Mouse (Mus musculus) kidney, adult 8-10 months (tissue): Measurements from ENCODE around the gene Asb10.

Experiments used
- DNase-seq, 2 experiments: peaks; one replicate each; pipeline ENCODE4 v3.0.0; 2022

The Asb10 gene

DNA sequence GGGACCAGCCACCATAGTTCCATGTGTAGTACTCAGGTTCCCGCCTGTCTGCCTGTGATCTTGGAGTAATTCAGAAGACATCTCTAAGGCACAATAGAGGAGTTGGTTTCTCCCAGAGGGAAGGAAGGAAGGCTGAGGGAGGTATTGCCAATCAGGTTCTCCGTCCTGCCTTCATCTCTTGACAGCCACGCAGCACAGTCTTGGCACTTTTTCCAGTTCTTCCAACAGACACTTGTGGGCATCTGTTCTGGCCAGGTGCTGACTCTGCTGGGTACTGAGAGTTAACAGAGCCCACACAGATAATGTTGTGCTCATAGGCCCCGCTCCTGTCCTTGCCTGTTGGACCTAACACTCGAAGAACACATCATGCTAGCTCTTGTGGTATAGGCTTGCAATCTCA is 54.0 kb downstream of the Asb10 start:
- DNase-seq: no peak

DNA sequence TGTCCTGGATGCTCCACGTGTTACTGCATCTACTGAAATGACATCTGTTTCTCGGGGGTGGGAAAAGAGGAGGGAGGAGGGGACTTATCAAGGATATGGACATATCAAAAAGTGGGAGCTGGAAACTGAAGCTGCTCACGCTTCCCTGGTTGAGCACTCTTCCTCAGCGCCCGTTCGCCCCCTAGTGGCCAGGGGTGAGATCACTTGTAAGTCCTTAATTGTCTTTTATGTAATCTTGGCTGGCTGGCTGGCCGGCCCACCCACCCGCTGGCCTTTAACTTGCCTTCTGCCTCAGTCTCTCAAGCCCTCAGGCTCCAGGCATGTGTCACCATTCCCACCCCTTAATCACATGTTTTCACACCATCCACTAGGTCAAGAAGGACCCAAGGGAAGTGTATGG is 54.7 kb downstream of the Asb10 start:
- peak; percentile 84 to 90 for DNase-seq

DNA sequence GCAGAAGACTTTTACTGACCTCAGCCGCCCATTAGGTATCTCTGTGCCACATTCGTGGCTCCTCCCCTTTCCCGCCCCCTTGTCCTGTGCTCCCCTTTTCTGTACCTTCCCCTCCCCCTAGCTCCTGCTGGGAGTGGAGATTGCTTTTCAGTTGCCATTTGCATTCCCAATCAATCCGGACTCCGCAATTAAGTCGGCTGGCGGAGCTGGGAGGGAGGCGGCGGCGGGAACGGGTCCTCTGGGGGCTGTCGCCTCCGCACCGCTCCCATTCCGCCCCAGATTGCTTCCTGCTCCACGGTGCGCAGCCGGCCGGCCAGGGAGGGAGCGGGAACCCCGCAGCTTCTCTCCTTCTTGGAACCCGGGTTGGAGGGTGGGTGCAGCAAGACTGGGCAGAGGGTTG is 55.8 kb downstream of the Asb10 start:
- DNase-seq: no peak

DNA sequence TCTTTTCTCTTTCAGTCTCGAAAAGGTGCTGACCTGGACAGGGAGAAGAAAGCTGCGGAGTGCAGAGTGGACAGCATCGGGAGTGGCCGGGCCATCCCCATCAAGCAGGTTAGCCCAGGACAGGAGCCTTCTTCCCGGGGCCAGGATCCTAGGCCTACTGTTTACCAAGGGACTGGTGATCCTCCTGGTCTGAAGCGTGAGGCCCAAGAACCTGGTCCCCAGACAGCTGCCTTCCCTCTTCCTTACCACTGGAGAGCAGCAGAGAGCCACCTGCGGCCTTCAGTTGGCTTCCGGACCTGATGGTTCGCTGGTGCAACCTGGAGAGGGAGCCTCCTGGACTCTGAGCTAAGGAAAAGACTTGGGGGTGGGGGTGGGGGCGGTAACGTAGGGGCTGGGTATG is 57.5 kb downstream of the Asb10 start:
- DNase-seq: peak; percentile 81 to 87
